Mouse (Mus musculus) spleen, adult 18-20 months (tissue): Measurements from ENCODE around the gene Trim11.

ENCODE experiments used
- DNase-seq, 2 experiments: peaks; one replicate each; pipeline ENCODE4 v3.0.0; 2022; ENCODE audit warnings: mixed read lengths in 2 of 2

Gene Trim11

DNA sequence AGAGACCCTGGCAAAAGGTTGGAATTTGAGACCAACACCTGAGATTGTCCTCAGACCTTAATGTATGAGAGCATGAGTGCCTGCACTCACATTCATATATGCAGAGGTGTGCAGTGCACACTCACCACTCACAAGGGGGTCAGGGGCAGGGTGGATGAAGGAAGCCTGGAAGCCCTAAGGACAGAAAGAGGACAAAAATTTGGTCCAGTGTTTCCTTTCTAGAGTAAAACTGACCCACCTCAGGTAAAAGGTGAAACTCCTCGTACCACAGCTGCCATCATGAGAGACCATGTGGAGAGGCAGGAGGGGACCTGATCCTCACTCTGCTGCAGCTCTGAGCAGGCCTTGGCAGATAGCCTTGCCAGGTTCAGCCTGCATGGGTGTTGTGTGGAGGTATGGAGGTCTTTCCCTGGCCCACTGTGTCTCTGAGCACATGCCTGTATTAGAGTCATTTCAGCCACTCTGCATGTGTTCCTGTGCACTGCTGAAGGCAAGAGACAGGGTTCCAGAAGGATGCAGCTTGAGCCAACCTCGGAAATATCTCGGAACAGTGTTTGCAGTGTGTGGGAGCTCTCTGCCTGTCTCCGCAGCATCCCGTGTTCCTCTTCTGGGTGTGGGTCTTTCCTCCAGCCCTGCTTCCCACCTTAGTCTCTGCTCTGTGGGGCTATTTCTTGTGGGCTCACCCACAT, 20.5 kb upstream of the Trim11 start:
- no peak for DNase-seq

DNA sequence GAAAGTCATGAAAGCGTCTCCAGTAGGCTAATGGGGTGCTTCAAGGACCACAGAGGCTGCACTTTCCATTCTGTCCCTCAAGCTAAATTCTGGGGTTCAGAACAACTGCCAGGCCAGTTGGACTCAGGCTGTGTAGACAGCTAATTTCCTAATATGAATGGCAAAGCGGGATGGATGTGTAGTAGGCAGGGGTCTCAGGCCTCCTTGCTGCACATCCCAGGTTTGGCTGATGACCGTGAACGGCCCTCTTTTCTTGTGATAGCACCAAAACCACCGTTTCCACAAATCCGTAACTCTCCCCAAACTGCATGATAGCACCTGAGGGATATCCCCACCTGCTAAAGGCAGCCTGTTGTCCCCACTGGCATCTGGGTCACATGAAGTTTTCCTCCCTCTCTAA, 19.4 kb upstream of the Trim11 start:
- no peak for DNase-seq

DNA sequence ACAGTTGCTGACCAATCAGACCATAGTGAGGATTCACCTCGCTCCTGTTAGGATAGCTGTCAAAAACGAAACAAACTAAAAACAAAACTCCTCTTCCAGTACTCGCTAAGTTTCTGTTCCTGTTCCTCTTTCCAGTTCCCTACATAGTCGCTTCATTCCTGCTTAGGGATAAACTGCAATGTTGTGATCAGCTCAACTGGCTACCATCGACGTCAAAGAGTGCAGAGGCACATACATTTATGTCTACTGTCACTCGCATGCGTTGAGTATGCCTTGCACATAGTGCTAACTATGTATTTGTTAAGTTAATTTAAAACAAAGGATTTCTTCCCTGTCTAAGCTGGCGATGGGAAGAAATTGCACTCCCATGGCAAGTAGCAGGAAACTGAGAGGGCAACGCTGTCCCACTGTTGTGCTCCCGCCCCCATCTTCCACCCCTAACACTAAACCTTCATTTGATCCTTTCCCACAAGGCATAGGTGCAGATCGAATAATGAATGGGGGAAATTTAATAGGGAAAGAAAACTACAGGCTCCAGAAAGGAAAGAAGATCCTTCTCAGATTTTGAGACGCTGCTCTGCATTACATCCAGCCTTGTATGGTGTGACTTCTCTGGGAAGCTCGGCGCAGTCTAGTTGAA, 18.6 kb upstream of the Trim11 start:
- no peak for DNase-seq

DNA sequence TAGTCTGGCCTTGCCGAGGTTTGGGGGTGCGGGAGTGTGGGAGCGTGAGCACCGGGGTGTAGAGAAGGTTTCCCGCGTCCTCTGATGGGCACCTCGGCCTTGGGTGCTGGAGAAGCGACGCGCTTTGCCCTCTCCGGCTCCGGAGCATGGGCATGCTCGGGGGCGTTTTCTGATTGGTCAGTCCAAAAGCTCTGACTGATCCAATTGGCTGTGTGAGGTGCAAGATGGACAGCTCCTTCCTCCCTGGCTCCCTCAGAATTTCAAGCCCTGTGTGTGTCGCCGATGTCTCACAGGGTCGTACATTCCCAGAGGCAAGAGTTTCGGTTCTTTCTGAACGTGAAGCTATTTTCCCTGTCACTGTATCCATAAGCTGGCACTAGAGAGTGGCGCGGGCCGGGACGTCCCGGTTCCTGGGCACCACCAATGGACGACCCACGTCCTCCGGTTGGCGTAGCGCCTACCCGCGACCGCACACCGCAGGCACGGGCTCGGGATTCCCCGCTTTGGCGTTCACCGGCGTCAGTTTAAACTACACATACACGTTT, 17.9 kb upstream of the Trim11 start:
- peak; percentile 64 to 73 for DNase-seq

DNA sequence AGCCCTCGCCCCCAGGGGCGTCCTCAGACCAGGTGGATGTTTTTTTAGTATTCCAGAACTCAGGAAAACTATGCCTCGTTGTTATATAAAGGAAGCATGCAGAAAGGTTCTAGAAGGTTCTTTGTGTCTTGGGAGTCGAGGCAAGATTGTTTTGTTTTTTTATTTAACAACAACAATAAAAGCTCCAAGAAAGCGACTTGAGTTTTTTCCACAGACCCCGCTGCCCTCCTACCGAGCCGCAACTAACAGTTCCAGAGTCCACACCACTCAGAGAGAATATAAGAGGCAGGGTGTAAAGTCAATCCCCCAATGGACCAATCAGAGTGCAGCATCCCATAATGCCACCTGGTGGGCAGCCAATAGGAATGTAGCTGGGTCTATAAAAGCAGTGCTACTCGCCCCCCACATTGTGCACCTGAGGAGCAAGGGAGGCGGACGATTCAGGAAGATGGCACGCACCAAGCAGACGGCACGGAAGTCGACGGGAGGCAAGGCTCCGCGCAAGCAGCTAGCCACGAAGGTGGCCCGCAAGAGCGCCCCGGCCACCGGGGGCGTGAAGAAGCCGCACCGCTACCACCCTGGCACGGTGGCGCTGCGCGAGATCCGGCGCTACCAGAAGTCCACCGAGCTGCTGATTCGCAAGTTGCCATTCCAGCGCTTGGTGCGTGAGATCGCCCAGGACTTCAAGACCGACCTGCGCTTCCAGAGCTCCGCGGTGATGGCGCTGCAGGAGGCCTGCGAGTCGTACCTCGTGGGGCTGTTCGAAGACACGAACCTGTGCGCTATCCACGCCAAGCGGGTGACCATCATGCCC, 16.3 kb upstream of the Trim11 start:
- DNase-seq, result no peak

DNA sequence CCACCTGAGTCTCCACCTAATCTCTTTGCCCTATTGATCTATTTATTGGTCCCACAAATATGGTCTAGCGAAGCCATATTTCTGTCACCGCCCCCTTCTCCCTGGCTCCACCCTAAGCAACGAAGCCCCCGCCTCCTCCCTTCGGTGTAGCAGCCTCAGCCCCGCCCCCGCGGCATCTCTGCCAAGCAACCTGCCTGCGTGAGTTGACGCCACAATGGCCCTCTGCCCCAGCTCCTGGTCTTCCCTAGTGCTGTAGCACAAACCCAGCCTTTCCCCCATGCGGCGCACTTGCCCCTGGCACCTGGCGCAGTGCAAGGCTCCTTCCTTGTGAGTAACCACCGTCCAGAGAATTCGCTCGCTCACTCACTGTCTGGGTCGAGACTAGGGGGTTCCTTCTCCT, 14.3 kb upstream of the Trim11 start:
- DNase-seq, result no peak

DNA sequence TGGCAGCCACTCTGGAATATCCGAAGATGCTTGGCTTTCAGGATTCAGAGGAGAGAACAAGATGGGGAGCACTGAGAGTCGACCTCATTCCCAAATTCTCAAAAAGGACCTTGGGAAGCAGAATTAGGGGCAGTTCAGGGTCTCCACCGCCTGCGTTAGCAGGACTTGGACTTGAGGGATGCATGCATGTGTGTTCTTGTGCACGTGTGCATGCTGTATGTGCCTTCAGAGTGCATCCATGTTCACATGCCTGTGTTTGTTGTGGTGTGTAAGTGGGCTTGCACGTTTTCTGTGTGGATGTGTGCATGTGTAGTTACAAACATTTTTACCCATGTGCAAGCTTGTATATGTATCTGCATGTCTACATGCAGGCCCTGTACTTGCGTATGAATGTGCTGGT, 13.7 kb upstream of the Trim11 start:
- DNase-seq, result no peak

DNA sequence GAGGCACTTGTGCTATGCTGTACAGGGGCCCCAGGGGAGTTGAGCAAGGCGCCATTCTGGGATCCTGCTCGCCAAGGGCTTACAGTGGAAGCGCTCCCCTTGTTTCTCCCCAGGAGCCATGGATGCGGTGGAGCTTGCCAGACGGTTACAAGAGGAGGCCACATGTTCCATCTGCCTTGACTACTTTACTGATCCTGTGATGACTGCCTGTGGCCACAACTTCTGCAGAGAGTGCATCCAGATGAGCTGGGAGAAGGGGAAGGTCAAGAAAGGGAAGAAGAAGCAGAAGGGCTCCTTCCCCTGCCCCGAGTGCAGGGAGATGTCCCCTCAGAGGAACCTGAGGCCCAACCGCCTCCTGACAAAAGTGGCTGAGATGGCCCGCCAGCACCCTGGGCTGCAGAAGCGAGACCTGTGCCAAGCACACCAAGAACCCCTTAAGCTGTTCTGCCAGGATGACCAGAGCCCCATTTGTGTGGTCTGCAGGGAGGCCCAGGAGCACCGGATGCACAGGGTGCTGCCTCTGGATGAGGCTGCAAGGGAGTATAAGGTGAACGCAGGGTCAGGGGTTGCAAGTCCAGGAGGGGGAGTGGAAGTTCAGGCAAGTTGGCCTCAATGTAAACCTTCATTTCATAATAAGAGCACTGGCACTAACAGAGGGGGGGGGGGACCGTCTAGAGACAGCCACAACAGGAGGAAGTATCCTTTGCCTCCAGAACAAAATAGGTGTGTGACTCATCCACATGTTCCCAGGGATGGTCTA, 12.7 kb upstream of the Trim11 start:
- no peak for DNase-seq

DNA sequence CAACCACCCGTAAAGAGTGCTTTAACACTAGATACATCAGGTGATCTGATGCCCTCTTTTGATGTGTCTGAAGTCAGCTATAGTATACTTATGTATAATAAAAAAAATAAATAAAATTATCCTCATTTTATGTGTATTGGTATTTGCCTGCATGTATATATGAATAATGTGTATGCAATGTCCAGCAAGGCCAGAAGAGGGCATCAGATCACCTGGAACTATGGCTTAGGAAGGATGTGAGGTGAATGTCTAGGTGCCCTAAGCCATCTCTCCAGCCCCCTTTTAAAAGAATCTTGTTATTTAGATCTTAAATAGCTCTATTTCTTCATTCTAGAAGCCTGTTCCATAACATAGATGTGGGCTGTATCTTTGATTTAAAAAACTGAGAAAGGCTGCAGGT, 10.5 kb upstream of the Trim11 start:
- no peak for DNase-seq

DNA sequence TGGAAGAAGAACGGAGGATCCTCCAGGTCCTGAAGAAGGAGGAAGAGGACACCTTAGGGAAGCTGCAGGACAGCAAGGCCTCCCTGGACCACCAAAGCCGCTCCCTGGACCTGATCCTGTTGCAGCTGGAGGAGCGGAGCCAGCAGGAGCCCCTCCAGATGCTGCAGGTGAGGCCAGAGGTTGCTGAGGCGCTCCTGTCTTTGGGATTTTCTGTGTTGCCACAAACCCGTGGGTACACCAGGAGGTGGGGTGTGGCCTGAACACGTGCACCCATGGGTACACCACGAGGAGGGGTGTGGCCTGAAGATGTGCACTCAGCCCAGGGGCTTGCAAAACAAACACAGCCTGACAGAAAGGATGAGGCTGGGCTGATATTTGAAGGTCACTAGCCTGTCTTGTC, 9.3 kb upstream of the Trim11 start:
- DNase-seq, result no peak

DNA sequence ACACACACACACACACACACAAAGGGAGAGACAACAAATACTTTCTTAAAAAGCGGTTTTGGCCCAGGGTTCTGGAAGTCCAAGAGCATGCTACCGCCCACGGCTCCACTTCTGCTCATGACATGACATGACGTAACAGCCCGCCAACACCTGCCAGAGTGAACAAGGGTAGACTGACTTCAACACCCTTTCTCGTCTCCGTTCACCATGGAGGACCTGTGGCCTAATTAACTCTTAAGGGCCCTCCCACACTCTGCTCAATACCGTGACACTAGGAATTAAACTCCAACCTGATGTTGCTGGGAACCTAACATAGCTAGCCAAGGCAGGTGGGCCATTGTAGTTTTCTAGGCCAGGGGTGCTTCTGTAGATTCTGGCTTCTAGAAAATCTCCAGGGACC, 8.9 kb upstream of the Trim11 start:
- no peak for DNase-seq

DNA sequence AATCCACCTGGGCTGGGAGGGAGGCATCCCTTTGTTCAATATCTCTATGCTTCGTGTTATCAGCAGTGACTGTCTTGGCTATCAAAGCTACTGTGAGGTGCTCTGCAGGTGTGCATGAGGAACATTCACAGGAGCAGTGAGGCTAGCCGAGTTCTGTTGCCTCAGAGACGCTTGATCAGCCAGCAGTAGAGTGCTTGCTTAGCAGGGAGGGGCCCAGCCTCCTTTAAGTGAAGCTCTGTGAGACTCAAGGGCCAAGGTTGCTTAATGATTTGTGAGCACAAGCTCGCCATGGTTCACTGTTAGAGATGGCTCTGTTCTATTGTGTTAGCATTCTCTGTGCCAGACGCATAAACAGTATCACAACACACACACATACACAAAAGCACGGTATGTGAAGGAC, 8.2 kb upstream of the Trim11 start:
- DNase-seq, result no peak

DNA sequence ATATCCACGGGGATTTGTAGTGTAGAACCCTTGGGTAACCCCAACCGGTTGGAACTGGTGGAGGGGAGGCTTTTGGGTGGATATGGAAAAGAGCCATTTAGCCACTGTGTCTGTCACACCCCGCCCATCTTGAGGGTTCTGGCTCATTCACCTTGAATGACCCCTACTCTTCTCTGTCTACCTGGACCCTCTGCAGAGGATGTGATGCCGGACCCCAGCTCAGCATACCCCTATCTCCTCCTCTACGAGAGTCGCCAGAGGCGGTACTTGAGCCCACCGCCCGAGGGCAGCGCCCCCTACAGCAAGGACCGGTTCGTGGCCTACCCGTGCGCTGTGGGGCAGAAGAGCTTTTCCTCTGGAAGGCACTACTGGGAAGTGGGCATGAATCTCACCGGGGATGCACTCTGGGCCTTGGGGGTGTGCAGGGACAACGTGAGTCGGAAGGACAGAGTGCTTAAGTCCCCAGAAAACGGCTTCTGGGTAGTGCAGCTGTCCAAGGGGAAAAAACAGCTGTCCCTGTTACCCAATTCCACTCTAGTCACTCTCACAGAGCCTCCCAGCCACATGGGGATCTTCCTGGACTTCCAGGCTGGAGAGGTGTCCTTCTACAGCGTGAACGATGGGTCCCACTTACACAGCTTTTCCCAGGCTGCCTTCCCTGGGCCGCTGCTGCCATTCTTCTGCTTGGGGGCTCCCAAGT, 6.9 kb upstream of the Trim11 start:
- DNase-seq, result no peak

DNA sequence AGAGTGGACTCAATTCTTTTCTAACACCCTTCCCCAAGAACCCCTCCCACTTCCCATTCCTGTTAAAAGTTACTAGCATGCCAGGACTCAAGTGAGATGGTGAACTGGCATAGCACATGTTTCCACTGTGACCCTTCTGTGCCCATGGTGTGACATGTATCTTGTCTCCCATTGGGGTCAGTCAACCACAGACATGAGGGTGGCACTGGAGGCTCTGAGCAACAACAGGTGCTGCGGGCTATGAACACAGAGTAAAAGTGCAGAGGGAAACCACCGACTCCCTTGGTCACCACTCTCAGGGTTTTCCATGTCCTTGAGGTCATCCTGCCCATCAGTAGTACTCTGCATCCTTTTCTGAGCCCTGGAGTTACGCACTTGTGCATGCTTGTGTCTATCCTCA, 6.1 kb upstream of the Trim11 start:
- no peak for DNase-seq

DNA sequence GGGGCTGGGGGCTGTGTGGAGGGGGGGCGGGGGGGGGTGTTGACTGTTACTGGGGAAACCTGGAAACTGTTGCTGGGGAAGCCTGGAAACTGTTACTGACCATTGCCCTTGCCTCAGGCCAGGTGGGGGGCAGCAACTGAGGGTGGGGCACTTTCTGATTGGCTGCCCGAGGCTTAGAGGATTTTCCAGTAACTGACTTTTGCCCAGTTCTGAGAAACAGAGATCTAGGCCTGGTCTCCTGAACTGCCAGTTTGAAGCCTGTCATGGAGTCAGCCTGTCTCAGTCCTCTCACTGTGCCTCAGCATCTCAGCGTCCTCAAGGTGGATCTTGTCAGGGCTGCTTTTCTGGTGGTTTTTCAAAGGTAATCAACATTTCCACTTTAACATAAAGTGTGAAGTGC, 3.5 kb upstream of the Trim11 start:
- no peak for DNase-seq

DNA sequence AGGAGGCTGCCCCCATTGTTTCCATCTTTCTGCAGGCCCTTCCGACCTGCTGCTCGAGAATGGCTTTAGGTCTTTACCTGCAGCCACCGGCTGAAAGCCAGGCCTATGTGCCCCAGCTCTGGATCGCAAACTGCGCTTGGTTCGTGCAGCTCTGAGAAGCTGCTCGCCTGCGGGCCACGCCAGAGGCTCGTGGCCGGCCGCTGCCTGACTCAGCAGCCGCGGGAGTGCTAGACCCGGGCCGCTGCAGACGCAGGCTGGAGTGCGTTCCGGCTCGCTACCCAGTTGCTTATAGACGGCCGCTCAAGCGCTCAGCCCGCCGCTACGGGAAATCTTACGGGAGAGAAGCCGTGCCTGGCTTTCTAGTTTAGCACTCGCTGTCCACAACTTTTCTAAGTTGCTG, 743 bp upstream of the Trim11 start:
- peak; percentile 17 to 34 for DNase-seq

DNA sequence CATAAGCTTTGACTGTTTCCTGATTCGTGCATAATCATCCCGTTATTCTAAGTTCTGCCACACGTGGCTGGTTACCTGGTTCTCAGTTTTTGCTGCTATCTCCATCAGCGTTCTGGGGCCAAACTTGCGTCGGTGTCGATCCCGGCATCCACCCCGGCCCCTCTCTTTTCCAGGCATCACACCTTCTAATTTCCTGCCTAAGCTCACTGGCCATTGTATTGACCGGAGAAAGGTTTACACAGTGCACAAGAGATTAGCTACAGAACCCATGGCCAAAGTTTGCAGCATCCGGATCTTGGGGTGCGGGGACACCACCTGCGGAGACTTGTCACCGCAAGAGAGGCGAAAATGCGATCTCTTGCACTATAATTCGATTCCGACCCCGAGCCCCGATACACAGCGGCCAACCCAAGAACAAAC, 276 bp upstream of the Trim11 start:
- no peak for DNase-seq

DNA sequence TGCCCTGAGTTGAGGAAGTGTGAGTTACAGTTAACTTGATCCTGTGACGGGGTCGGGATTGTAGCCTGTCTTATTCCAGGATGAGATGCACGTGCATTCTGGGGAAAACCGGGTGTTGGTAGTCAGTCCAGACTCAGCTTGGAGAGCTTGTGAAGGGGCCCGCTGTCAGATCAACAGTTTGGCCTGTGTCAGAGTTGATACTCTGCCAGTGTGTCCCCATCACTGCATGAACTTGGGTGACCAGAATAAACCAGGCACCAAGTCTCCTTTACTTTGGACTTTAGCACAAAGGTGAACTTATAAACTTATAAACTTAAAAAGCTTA, 775 bp downstream of the Trim11 start:
- no peak for DNase-seq

DNA sequence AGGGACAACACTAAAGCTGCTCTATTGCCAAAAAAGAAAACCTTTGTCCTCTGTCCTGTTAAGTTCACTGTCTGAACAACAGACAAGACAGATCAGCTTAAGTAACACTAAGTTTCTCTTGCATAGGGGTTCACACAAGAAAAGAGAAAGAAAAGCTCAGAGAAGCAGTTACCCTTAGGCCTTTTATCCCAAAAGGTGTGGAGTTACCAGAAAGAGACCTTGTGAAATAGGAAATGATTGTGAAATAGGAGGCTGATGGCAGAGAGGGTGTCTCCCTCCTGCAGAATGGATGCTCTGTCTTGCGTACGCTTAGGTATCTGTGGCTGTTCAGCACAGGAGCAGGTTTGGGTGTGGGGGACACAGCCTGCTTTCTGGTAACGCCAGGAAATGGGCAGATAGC, 1.3 kb downstream of the Trim11 start:
- DNase-seq, result no peak

DNA sequence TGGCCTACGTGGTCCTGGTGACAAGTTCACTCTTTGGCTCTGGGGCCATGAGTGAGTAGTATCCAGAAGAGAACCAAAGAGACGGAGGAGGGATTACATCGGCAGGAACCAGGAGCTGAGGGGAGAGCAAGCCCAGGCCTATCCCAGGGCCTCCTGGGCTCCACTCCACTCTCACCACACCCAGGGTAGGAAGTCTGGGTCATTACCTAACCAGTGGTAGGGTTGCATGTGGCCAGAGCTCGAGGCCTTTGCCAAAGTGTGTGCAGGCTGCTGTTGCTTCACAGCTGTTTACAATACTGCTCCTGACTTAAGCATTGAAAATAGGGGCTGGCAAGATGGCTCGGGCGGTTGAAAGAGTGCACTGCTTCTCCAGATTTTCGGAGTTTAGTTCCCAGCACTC, 1.8 kb downstream of the Trim11 start:
- no peak for DNase-seq

DNA sequence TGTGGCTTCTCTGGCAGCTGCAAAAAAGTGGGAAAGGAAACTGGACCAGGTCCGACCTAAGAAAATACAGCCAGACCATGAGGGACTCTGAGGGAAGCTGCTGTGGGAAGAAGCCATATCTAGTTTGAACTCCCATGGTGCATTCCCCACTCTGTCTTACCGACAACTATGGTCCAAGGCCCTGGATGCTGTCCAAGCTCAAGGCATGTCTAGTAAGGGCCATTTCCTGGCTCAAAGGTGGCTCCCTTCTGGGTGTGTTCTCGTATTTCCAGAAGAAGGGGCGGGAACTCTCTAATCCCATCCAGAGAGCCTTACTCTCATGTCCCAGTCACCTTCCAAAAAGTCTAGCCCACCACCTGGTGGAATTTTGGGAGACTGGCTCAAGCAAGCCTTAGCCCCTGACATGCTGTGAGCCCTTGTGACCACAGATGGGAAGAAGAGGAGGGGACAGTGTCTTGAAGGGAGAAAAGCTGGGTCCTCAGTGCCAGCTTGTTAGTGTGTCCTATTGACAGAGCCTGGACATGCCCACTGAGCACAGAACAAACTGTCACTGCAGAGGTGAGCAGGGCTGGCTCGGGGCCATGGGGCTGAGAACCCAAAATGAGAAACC, 2.6 kb downstream of the Trim11 start:
- no peak for DNase-seq
